Mouse (Mus musculus): ENCODE measurements around the gene Slfn5.
A peak's percentile ranks its signal among the peaks of the same experiment; 100 is the strongest.
"Not testable (repeated sequence)": the region's sequence is repeated elsewhere in the genome, so short reads cannot be mapped to it uniquely, and the experiment has no call there.

Gene Slfn5

GRCm38 (mm10) chr11:82947457-82947856, 3.7 kb upstream of the Slfn5 start:
- DNase-seq, result no peak

GRCm38 (mm10) chr11:82949036-82949435, 2.1 kb upstream of the Slfn5 start:
- DNase-seq, result peak; percentile 59

- DNase-seq, result peak; percentile 89
Observed at GRCm38 (mm10) chr11:82951865-82952611, 889 bp downstream of the Slfn5 start.

GRCm38 (mm10) chr11:82952612-82953542, 1.7 kb downstream of the Slfn5 start:
- no peak for DNase-seq

GRCm38 (mm10) chr11:82954631-82955030, 3.5 kb downstream of the Slfn5 start:
- DNase-seq, result no peak

GRCm38 (mm10) chr11:82956925-82957324, 5.8 kb downstream of the Slfn5 start:
- DNase-seq, result no peak

GRCm38 (mm10) chr11:82959613-82960012, 8.5 kb downstream of the Slfn5 start:
- peak; percentile 72 for DNase-seq

- DNase-seq, result no peak
Observed at GRCm38 (mm10) chr11:82961743-82962142, 10.6 kb downstream of the Slfn5 start.

GRCm38 (mm10) chr11:82962215-82962614, 11.1 kb downstream of the Slfn5 start:
- DNase-seq, result no peak

GRCm38 (mm10) chr11:82970712-82971589, 19.8 kb downstream of the Slfn5 start:
- DNase-seq, result peak; percentile 45

GRCm38 (mm10) chr11:82971590-82971974, 20.4 kb downstream of the Slfn5 start:
- DNase-seq, result no peak

- DNase-seq, result peak; percentile 71
Observed at GRCm38 (mm10) chr11:82973916-82974315, 22.8 kb downstream of the Slfn5 start.

GRCm38 (mm10) chr11:82982409-82982808, 31.3 kb downstream of the Slfn5 start:
- DNase-seq, result not testable (repeated sequence)

GRCm38 (mm10) chr11:82983193-82983592, 32.0 kb downstream of the Slfn5 start:
- no peak for DNase-seq

GRCm38 (mm10) chr11:82987621-82988020, 36.5 kb downstream of the Slfn5 start:
- no peak for DNase-seq

GRCm38 (mm10) chr11:82989357-82989756, 38.2 kb downstream of the Slfn5 start:
- DNase-seq, result peak; percentile 17

- peak; percentile 40 for DNase-seq
Observed at GRCm38 (mm10) chr11:82990612-82991385, 39.6 kb downstream of the Slfn5 start.

GRCm38 (mm10) chr11:82991469-82992166, 40.5 kb downstream of the Slfn5 start, which contains the start of gene Slfn9:
Gene Slfn9 (minus strand): TSS chr11:82991830.
- DNase-seq, result peak; percentile 50

- no peak for DNase-seq
Observed at GRCm38 (mm10) chr11:83013356-83013755, 62.2 kb downstream of the Slfn5 start.
